Mouse (Mus musculus): ENCODE results near the gene Aco1. TPM values are rescaled to one million over a fixed set of nuclear protein-coding genes. Genes with fewer than 3 reads are reported as not detected.

Aco1 gene
- polyA plus RNA-seq, 1 experiment from 2014 or later = 48.2 TPM

DNA sequence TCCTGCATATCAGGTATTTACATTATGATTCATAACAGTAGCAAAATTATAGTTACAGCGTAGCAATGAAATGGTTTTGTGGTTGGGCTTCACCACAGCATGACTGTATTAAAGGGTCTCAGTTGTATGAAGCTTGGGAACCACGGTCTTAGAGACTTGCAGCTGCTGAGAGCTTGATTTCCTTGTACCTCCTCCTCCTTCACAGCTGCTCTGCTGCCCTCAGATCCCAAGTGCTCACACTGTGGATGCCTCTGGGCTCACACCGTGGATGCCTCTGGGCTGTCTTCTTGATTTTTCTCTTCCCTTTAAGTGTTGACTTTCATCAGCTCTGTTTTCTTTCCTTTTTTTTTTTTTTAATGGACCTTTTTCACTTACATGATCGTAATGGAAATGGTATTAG lies 28.6 kb downstream of the Aco1 start:
- no peak overlapping the region for H3K9ac ChIP-seq (replicated peaks; ENCODE audit: low read length)
- peaks cover 44% of the 10 kb centered on the region for H3K36me3 ChIP-seq (ENCODE audit: control insufficient read depth, insufficient read depth, low read length)
- H3K4me1 ChIP-seq (ENCODE audit: control insufficient read depth, insufficient read depth, low read length) = no peaks in the 10 kb centered on the region
- no peak overlapping the region for H3K4me2 ChIP-seq (ENCODE audit: low read length)
- WGBS = 94% methylated on average over 4 of the region's 4 CpGs
- H3K9me3 ChIP-seq (ENCODE audit: control insufficient read depth, low read length) = no peaks in the 10 kb centered on the region
- DNase-seq = no peak
- H3K4me3 ChIP-seq (replicated peaks; ENCODE audit: low read depth, low read length) = no peak overlapping the region
- no peak overlapping the region for H3K27ac ChIP-seq (replicated peaks; ENCODE audit: low read depth, low read length)
- H3K27me3 ChIP-seq (ENCODE audit: control insufficient read depth, insufficient read depth, low read length) = no peaks in the 10 kb centered on the region
- ATAC-seq (ENCODE audit: low FRiP score, low TSS enrichment) = no peak

DNA sequence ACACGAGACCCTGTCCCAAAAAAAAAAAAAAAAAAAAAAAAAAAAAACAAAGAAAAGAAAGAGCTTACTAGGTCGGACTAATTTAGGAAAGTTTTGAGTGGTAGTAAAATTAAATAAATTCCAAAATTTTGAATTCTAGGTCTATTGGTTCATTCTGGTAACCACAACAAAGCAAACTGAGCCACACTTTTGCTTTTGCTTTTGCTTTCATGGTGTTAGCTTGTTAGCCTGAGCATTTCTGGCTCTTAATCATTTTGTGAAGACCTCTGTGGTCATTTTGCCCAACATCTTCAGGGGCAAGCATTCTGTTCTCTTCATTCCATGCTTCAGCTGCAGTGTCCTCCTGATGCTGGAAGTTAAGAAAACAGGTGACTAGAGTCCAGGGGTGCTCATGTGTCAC lies 29.5 kb downstream of the Aco1 start:
- Histone ChIP-seq H3K27ac (replicated peaks; ENCODE audit: low read depth, low read length) (no peak overlapping the region), H3K9ac (replicated peaks; ENCODE audit: low read length) (no peak overlapping the region), H3K4me1 (ENCODE audit: control insufficient read depth, insufficient read depth, low read length) (no peaks in the 10 kb centered on the region), H3K36me3 (ENCODE audit: control insufficient read depth, insufficient read depth, low read length) (peaks cover 46% of the 10 kb centered on the region), H3K4me3 (replicated peaks; ENCODE audit: low read depth, low read length) (no peak overlapping the region), H3K9me3 (ENCODE audit: control insufficient read depth, low read length) (no peaks in the 10 kb centered on the region), H3K4me2 (ENCODE audit: low read length) (no peak overlapping the region), H3K27me3 (ENCODE audit: control insufficient read depth, insufficient read depth, low read length) (no peaks in the 10 kb centered on the region)
- no peak for DNase-seq
- WGBS = 92% methylated on average over 2 of the region's 2 CpGs
- ATAC-seq (ENCODE audit: low FRiP score, low TSS enrichment) = no peak

DNA sequence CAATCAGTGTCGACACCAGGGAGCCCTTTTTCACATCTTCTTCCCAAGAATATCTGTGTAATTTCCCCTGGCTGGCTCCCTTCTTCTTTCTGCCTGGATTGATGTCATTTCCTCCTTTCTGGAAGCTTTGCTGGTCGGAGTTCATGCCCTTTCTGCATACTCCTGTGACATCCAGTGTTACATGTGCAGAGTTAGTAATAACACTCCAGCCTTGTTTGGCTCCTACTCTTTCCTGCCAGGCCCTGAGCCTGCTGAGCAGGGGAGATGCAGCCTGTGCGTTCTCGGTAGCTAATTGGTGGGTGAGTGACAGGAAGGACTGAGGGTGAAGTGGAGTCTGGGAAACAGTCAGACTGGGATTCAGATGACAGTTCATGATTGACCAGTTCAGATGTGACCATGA lies 31.4 kb downstream of the Aco1 start:
- WGBS = 83% methylated on average over 4 of the region's 4 CpGs
- no peak for ATAC-seq (ENCODE audit: low FRiP score, low TSS enrichment)
- peaks cover 46% of the 10 kb centered on the region for H3K36me3 ChIP-seq (ENCODE audit: control insufficient read depth, insufficient read depth, low read length)
- no peaks in the 10 kb centered on the region for H3K27me3 ChIP-seq (ENCODE audit: control insufficient read depth, insufficient read depth, low read length)
- H3K27ac ChIP-seq (replicated peaks; ENCODE audit: low read depth, low read length) = no peak overlapping the region
- H3K4me2 ChIP-seq (ENCODE audit: low read length) = no peak overlapping the region
- no peak for DNase-seq
- no peaks in the 10 kb centered on the region for H3K4me1 ChIP-seq (ENCODE audit: control insufficient read depth, insufficient read depth, low read length)
- H3K9me3 ChIP-seq (ENCODE audit: control insufficient read depth, low read length) = no peaks in the 10 kb centered on the region
- no peak overlapping the region for H3K4me3 ChIP-seq (replicated peaks; ENCODE audit: low read depth, low read length)
- no peak overlapping the region for H3K9ac ChIP-seq (replicated peaks; ENCODE audit: low read length)

DNA sequence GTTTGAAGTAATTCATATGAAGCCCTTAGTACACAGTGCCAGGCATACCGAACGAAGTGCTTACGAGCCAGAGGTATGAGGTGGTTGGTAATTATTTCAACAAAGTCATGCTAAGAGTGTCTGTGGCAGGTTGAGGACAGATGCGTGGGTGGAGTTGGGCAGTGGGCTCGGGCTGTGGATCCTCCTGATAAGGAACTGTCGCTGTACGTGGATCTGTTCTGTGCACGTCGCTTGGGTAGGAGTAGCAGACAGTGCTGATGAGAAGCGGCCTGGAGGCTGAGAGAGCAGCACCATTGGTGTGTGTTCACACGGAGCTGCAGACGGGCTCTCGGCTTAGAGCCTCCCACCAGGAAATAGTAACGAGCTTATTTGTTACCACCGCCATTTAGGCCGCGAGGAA lies 35.7 kb downstream of the Aco1 start:
- ATAC-seq (ENCODE audit: low FRiP score, low TSS enrichment) (no peak), DNase-seq (no peak)
- H3K9ac ChIP-seq (replicated peaks; ENCODE audit: low read length) = no peak overlapping the region
- WGBS = 95% methylated on average over 17 of the region's 17 CpGs
- no peak overlapping the region for H3K4me3 ChIP-seq (replicated peaks; ENCODE audit: low read depth, low read length)
- no peak overlapping the region for H3K4me2 ChIP-seq (ENCODE audit: low read length)
- no peaks in the 10 kb centered on the region for H3K9me3 ChIP-seq (ENCODE audit: control insufficient read depth, low read length)
- H3K36me3 ChIP-seq (ENCODE audit: control insufficient read depth, insufficient read depth, low read length) = peaks cover 70% of the 10 kb centered on the region
- no peak overlapping the region for H3K27ac ChIP-seq (replicated peaks; ENCODE audit: low read depth, low read length)
- H3K27me3 ChIP-seq (ENCODE audit: control insufficient read depth, insufficient read depth, low read length) = no peaks in the 10 kb centered on the region
- H3K4me1 ChIP-seq (ENCODE audit: control insufficient read depth, insufficient read depth, low read length) = no peaks in the 10 kb centered on the region

DNA sequence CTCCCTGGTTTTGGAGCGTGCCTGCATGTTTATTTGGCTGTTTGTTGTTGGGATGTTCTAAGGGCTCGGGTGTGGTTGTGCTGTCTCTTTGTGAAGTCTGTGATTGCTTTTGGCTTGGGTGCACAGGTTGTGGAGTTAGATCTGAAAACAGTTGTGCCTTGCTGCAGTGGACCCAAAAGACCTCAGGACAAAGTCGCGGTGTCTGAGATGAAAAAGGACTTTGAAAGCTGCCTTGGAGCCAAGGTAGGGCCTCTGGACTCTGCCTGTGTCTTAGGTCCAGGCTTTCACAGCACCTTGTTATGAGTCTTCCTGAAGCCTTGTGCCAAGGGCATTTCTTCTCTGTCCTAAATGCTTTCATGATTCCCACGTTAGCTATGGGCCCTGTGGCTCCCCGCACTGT lies 37.2 kb downstream of the Aco1 start:
- no peak overlapping the region for H3K27ac ChIP-seq (replicated peaks; ENCODE audit: low read depth, low read length)
- DNase-seq = no peak
- WGBS = 95% methylated on average over 6 of the region's 6 CpGs
- no peak for ATAC-seq (ENCODE audit: low FRiP score, low TSS enrichment)
- H3K36me3 ChIP-seq (ENCODE audit: control insufficient read depth, insufficient read depth, low read length) = peaks cover 83% of the 10 kb centered on the region
- no peak overlapping the region for H3K9ac ChIP-seq (replicated peaks; ENCODE audit: low read length)
- no peaks in the 10 kb centered on the region for H3K4me1 ChIP-seq (ENCODE audit: control insufficient read depth, insufficient read depth, low read length)
- H3K27me3 ChIP-seq (ENCODE audit: control insufficient read depth, insufficient read depth, low read length) = no peaks in the 10 kb centered on the region
- no peaks in the 10 kb centered on the region for H3K9me3 ChIP-seq (ENCODE audit: control insufficient read depth, low read length)
- H3K4me2 ChIP-seq (ENCODE audit: low read length) = no peak overlapping the region
- no peak overlapping the region for H3K4me3 ChIP-seq (replicated peaks; ENCODE audit: low read depth, low read length)

DNA sequence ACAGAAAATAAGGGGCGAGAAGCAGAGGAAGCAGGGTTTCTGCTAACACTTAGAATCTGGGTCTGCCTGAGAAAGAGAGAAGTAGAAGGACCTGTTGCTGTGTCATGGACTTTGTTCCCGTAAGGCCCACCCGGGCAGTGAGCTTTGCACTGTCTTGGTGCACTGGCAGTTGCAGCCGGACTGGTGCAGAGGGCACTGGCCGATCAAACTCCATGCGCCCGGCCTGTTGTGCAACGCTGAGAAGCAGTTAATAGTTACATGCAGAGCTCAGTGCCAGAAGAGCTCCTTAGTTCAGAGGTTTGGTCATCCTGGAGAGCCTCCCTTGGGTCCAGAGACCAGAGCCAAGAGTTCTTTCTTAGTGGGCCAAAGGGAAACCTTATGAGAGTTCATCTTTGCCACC lies 38.8 kb downstream of the Aco1 start:
- 96% methylated on average over 8 of the region's 8 CpGs for WGBS
- Histone ChIP-seq H3K36me3 (ENCODE audit: control insufficient read depth, insufficient read depth, low read length) (peaks cover 83% of the 10 kb centered on the region), H3K27me3 (ENCODE audit: control insufficient read depth, insufficient read depth, low read length) (no peaks in the 10 kb centered on the region), H3K9ac (replicated peaks; ENCODE audit: low read length) (no peak overlapping the region), H3K27ac (replicated peaks; ENCODE audit: low read depth, low read length) (no peak overlapping the region), H3K4me1 (ENCODE audit: control insufficient read depth, insufficient read depth, low read length) (no peaks in the 10 kb centered on the region), H3K9me3 (ENCODE audit: control insufficient read depth, low read length) (no peaks in the 10 kb centered on the region), H3K4me3 (replicated peaks; ENCODE audit: low read depth, low read length) (no peak overlapping the region), H3K4me2 (ENCODE audit: low read length) (no peak overlapping the region)
- DNase-seq (no peak), ATAC-seq (ENCODE audit: low FRiP score, low TSS enrichment) (no peak)

DNA sequence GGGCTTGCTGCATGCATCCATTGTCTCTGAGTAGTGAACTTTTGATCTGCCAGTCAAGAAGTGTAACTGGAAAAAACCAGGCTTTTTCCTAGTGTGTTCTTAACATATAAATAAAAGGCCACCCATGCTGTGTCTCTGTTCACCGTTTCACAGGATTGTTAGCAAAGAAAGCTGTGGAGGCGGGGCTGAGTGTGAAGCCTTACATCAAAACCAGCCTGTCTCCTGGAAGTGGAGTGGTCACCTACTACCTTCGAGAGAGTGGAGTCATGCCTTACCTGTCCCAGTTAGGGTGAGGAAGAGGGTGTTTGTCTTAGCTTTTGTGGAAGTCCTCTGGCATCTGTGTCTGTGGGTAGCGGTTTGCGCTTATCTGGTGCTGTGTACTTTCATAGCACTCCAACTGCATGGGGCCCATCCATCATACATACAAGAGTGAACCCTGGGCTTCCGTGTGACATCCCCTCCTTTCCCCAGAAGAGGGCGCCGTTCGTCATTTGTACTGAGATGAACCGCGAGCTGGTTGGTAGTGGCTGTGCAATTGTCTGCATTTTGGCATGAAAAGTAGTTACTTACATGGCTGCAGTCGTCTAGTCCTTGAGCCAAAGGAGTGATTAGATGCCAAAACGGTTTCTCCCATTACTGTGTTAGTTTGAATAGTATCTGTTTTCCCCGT lies 39.9 kb downstream of the Aco1 start:
- Histone ChIP-seq H3K9ac (replicated peaks; ENCODE audit: low read length) (no peak overlapping the region), H3K4me2 (ENCODE audit: low read length) (no peak overlapping the region), H3K4me1 (ENCODE audit: control insufficient read depth, insufficient read depth, low read length) (no peaks in the 10 kb centered on the region), H3K27me3 (ENCODE audit: control insufficient read depth, insufficient read depth, low read length) (no peaks in the 10 kb centered on the region), H3K4me3 (replicated peaks; ENCODE audit: low read depth, low read length) (no peak overlapping the region), H3K27ac (replicated peaks; ENCODE audit: low read depth, low read length) (no peak overlapping the region), H3K9me3 (ENCODE audit: control insufficient read depth, low read length) (no peaks in the 10 kb centered on the region), H3K36me3 (ENCODE audit: control insufficient read depth, insufficient read depth, low read length) (peaks cover 91% of the 10 kb centered on the region)
- DNase-seq = peak; percentile 79
- ATAC-seq (ENCODE audit: low FRiP score, low TSS enrichment) = no peak
- 40% methylated on average over 14 of the region's 14 CpGs for WGBS

DNA sequence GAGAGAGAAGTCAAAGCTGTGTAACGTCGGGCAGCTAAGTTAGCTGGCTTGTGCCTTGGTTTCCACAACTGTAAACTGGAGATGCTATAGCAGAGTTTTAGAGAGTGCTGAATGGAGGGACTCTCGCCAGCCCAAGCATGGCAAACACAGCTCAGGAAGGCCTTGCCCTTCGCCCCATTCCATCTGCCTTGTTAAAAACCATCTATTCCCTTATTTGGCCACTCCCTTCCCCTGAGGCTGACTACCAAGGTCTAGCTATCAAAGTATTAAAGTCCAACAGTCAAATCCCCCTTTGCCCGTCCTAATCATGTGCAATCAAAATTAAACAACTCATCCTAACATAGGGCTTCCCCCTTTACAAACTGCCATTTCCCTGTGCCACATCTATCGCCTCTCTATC lies 40.9 kb downstream of the Aco1 start:
- Histone ChIP-seq H3K27me3 (ENCODE audit: control insufficient read depth, insufficient read depth, low read length) (no peaks in the 10 kb centered on the region), H3K36me3 (ENCODE audit: control insufficient read depth, insufficient read depth, low read length) (peaks cover 91% of the 10 kb centered on the region), H3K4me2 (ENCODE audit: low read length) (no peak overlapping the region), H3K4me1 (ENCODE audit: control insufficient read depth, insufficient read depth, low read length) (no peaks in the 10 kb centered on the region), H3K27ac (replicated peaks; ENCODE audit: low read depth, low read length) (no peak overlapping the region), H3K9ac (replicated peaks; ENCODE audit: low read length) (no peak overlapping the region), H3K4me3 (replicated peaks; ENCODE audit: low read depth, low read length) (no peak overlapping the region), H3K9me3 (ENCODE audit: control insufficient read depth, low read length) (no peaks in the 10 kb centered on the region)
- WGBS = 94% methylated on average over 6 of the region's 6 CpGs
- ATAC-seq (ENCODE audit: low FRiP score, low TSS enrichment) (no peak), DNase-seq (no peak)

DNA sequence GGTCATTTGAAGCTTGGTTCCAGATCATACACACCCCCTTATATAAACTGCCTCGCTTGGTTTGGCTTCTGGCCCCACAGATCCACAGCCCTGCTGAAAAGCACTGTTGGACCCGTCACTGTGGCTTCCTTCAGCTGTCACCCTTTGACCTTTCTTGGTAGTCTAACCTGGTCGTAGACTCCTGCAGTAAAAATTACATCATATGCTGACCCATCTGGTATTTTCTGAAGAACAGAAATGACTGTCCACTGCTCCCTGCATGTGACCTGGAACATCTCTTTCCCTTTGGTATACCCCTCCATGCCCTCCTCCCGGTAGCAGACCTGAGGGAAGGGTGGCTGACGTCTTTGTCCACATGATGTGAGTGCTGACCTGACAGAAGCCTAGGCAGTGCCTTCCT lies 41.6 kb downstream of the Aco1 start:
- Histone ChIP-seq H3K4me3 (replicated peaks; ENCODE audit: low read depth, low read length) (no peak overlapping the region), H3K4me1 (ENCODE audit: control insufficient read depth, insufficient read depth, low read length) (no peaks in the 10 kb centered on the region), H3K27me3 (ENCODE audit: control insufficient read depth, insufficient read depth, low read length) (no peaks in the 10 kb centered on the region), H3K36me3 (ENCODE audit: control insufficient read depth, insufficient read depth, low read length) (peaks cover 93% of the 10 kb centered on the region), H3K4me2 (ENCODE audit: low read length) (no peak overlapping the region), H3K27ac (replicated peaks; ENCODE audit: low read depth, low read length) (no peak overlapping the region), H3K9ac (replicated peaks; ENCODE audit: low read length) (no peak overlapping the region), H3K9me3 (ENCODE audit: control insufficient read depth, low read length) (no peaks in the 10 kb centered on the region)
- 88% methylated on average over 5 of the region's 5 CpGs for WGBS
- DNase-seq (no peak), ATAC-seq (ENCODE audit: low FRiP score, low TSS enrichment) (no peak)

Measured in midbrain, embryonic 14.5 days (tissue).